Mouse (Mus musculus) heart, adult 2 months (tissue): ENCODE measurements at regions not wholly inside any gene's neighbourhood (a gene's known extent, or its start where the extent isn't known, plus 50 kb on each side); places are given as distances from the start of the nearest gene placed in this dataset.

ENCODE experiments used
- DNase-seq, 2 experiments: peaks; one replicate each; pipeline ENCODE4 v3.0.0; 2021
- H3K27ac ChIP-seq: fragments of 200-600 bp; 2 replicates; pipeline ENCODE4 v1.8.1; 2022
- H3K27me3 ChIP-seq: fragments of 200-500 bp; 2 replicates; pipeline ENCODE4 v1.6.1; 2012; ENCODE audit warnings: mild to moderate bottlenecking, low read length, inconsistent platforms, mixed read lengths; ENCODE audit not compliant: control insufficient read depth, insufficient read depth
- H3K36me3 ChIP-seq: fragments of 200-500 bp; 2 replicates; pipeline ENCODE4 v1.6.1; 2012; ENCODE audit warnings: low read length, inconsistent platforms; ENCODE audit not compliant: control insufficient read depth, insufficient read depth
- H3K4me1 ChIP-seq: fragments of 200-500 bp; 2 replicates; pipeline ENCODE4 v1.6.1; 2011; ENCODE audit warnings: low read length; ENCODE audit not compliant: control insufficient read depth, insufficient read depth
- H3K4me3 ChIP-seq: fragments of 200-600 bp; 2 replicates; pipeline ENCODE4 v1.8.1; 2022
- H3K79me2 ChIP-seq: fragments of 200-500 bp; replicated peaks from 2 replicates; pipeline ENCODE4 v1.6.1; 2012; ENCODE audit warnings: mild to moderate bottlenecking, inconsistent platforms, low read length, moderate library complexity, mixed read lengths; ENCODE audit not compliant: control insufficient read depth, insufficient read depth
- H3K9ac ChIP-seq: fragments of 200-500 bp; 2 replicates; pipeline ENCODE4 v1.6.1; 2012; ENCODE audit warnings: low read depth, mild to moderate bottlenecking, control low read depth, inconsistent platforms, low read length, mixed read lengths
- CTCF ChIP-seq: fragments of 200-600 bp; IDR thresholded peaks from 2 replicates; pipeline ENCODE4 v1.8.1; 2022; ENCODE audit warnings: antibody characterized with exemption, mild to moderate bottlenecking, moderate library complexity
- EP300 ChIP-seq: fragments of 200-500 bp; IDR thresholded peaks from 2 replicates; pipeline ENCODE4 v1.6.1; 2011; ENCODE audit warnings: low read depth, low read length, control low read depth; ENCODE audit not compliant: insufficient read depth
- POLR2A ChIP-seq: fragments of 200-500 bp; IDR thresholded peaks from 2 replicates; pipeline ENCODE4 v1.6.1; 2011; ENCODE audit warnings: mild to moderate bottlenecking, low read depth, low read length, control low read depth; ENCODE audit not compliant: insufficient read depth
- WGBS: fragments of 180-500 bp; shearing (Covaris S2); methylation state at CpG from one replicate; pipeline ENCODE4 v1.1.7; 2018; 5-methylcytosine and 5-hydroxymethylcytosine counted together
- intact Hi-C: fragments of 180-260 bp; cut with DNase I; formaldehyde crosslinking; loops from one replicate; pipeline ENCODE4 v1.15.1; 2025

DNA sequence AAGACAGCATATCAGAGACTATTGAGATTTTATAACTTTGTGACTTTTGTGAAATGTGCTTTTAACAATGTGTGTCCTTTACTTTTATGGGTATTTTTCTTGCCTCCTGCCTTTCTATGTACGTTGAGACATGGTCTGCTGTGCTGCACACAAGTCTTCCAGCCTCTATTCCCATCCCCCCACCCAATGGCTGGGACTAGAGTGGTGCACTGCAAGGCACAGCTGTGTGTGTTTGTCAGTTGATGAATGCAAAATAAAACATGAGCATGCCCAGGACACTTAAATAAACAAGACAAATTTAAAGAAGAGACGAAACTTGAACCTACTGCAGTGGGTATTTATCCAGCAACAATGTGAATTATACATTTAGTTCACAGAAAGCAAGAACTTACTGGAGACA is 62.8 kb upstream of the Dph5 start:
- no peaks in the 10 kb centered on the region for H3K36me3 ChIP-seq
- DNase-seq: no peak
- 65% methylated on average over 2 of the region's 2 CpGs for WGBS
- H3K27me3 ChIP-seq: no peaks in the 10 kb centered on the region
- peaks cover 2% of the 10 kb centered on the region for H3K4me1 ChIP-seq
- no peak overlapping the region for H3K9ac ChIP-seq
- H3K79me2 ChIP-seq: no peaks in the 10 kb centered on the region
- intact Hi-C loops: no loop called here
- TF ChIP-seq CTCF (no peak), EP300 (no peak), POLR2A (no peak)
- H3K27ac ChIP-seq: no peak overlapping the region
- no peak overlapping the region for H3K4me3 ChIP-seq

GRCm38 (mm10) chr3:115835381-115835780 is 52.3 kb upstream of the Dph5 start:
- Histone ChIP-seq H3K4me1 (no peaks in the 10 kb centered on the region), H3K27ac (no peak overlapping the region), H3K27me3 (no peaks in the 10 kb centered on the region), H3K9ac (no peak overlapping the region), H3K4me3 (no peak overlapping the region), H3K79me2 (no peaks in the 10 kb centered on the region), H3K36me3 (no peaks in the 10 kb centered on the region)
- intact Hi-C loops: no loop called here
- DNase-seq: no peak
- TF ChIP-seq EP300 (no peak), CTCF (no peak), POLR2A (no peak)

- Histone ChIP-seq H3K27ac (no peak overlapping the region), H3K9ac (no peak overlapping the region), H3K27me3 (no peaks in the 10 kb centered on the region), H3K79me2 (no peaks in the 10 kb centered on the region), H3K4me1 (no peaks in the 10 kb centered on the region), H3K36me3 (no peaks in the 10 kb centered on the region), H3K4me3 (no peak overlapping the region)
- DNase-seq: no peak
- intact Hi-C loops: no loop called here
- WGBS: 100% methylated on average over 1 of the region's 1 CpGs
- TF ChIP-seq CTCF (no peak), POLR2A (no peak), EP300 (no peak)
These were observed 49.9 kb upstream of the Dph5 start for GRCm38 (mm10) chr3:115837617-115838216.
